Mouse (Mus musculus) hindbrain, embryonic 14.5 days (tissue): ENCODE measurements at regions not wholly inside any gene's neighbourhood (a gene's known extent, or its start where the extent isn't known, plus 50 kb on each side); places are given as distances from the start of the nearest gene placed in this dataset.

Source experiments
- ATAC-seq: fragments of 200-750 bp; cut with Nextera tagmentation; 2 replicates; pipeline ENCODE4 v1.8.0; 2017; ENCODE audit warnings: moderate number of reproducible peaks, mild to moderate bottlenecking, moderate TSS enrichment, moderate library complexity; ENCODE audit not compliant: low FRiP score
- DNase-seq: peaks from one replicate; pipeline ENCODE4 v3.0.0-alpha.2; 2015; ENCODE audit warnings: low spot score
- H3K27ac ChIP-seq: fragments of 300-500 bp; sonication (generic); 2 replicates; pipeline ENCODE4 v1.5.1; 2014; ENCODE audit warnings: mild to moderate bottlenecking, moderate library complexity
- H3K27me3 ChIP-seq: fragments of 300-500 bp; sonication (generic); 2 replicates; pipeline ENCODE4 v1.6.1; 2014; ENCODE audit warnings: mild to moderate bottlenecking, low read length, mixed read lengths; ENCODE audit not compliant: control insufficient read depth, insufficient read depth
- H3K36me3 ChIP-seq: fragments of 300-500 bp; sonication (generic); replicated peaks from 2 replicates; pipeline ENCODE4 v1.6.1; 2014; ENCODE audit not compliant: control insufficient read depth, insufficient read depth
- H3K4me1 ChIP-seq: fragments of 300-500 bp; sonication (generic); replicated peaks from 2 replicates; pipeline ENCODE4 v1.6.1; 2014; ENCODE audit warnings: antibody characterized with exemption, low read length, mixed read lengths; ENCODE audit not compliant: control insufficient read depth, insufficient read depth
- H3K4me2 ChIP-seq: fragments of 300-500 bp; sonication (generic); replicated peaks from 2 replicates; pipeline ENCODE4 v1.6.1; 2014; ENCODE audit warnings: mild to moderate bottlenecking, moderate library complexity
- H3K4me3 ChIP-seq: fragments of 300-500 bp; sonication (generic); replicated peaks from 2 replicates; pipeline ENCODE4 v1.5.1; 2014; ENCODE audit warnings: mild to moderate bottlenecking, low read length
- H3K9ac ChIP-seq: fragments of 300-500 bp; sonication (generic); 2 replicates; pipeline ENCODE4 v1.6.1; 2014
- H3K9me3 ChIP-seq: fragments of 300-500 bp; sonication (generic); 2 replicates; pipeline ENCODE4 v1.6.1; 2016; ENCODE audit warnings: low read length; ENCODE audit not compliant: control insufficient read depth
- WGBS: fragments of 180-500 bp; shearing (Covaris S2); extraction: QIAGEN DNeasy Blood & Tissue Kit; methylation state at CpG from one replicate; pipeline ENCODE4 v1.1.7; 2014; 5-methylcytosine and 5-hydroxymethylcytosine counted together

- Histone ChIP-seq H3K4me2 (no peak overlapping the region), H3K4me3 (no peak overlapping the region), H3K27me3 (no peaks in the 10 kb centered on the region), H3K4me1 (no peaks in the 10 kb centered on the region), H3K27ac (no peak overlapping the region), H3K9ac (no peak overlapping the region), H3K9me3 (no peaks in the 10 kb centered on the region), H3K36me3 (no peaks in the 10 kb centered on the region)
- 91% methylated on average over 4 of the region's 4 CpGs for WGBS
- ATAC-seq (no peak), DNase-seq (no peak)
Observed at GRCm38 (mm10) chr4:67853001-67853400, 1025.6 kb downstream of the Tlr4 start.

GRCm38 (mm10) chr4:67833397-67833796, 1006.0 kb downstream of the Tlr4 start:
- H3K4me3 ChIP-seq, result no peak overlapping the region
- no peaks in the 10 kb centered on the region for H3K4me1 ChIP-seq
- no peaks in the 10 kb centered on the region for H3K27me3 ChIP-seq
- H3K27ac ChIP-seq, result no peak overlapping the region
- DNase-seq, result no peak
- no peaks in the 10 kb centered on the region for H3K36me3 ChIP-seq
- ATAC-seq, result no peak
- 84% methylated on average over 4 of the region's 4 CpGs for WGBS
- no peak overlapping the region for H3K9ac ChIP-seq
- H3K4me2 ChIP-seq, result no peak overlapping the region
- no peaks in the 10 kb centered on the region for H3K9me3 ChIP-seq

- H3K36me3 ChIP-seq, result no peaks in the 10 kb centered on the region
- H3K4me1 ChIP-seq, result no peaks in the 10 kb centered on the region
Observed at GRCm38 (mm10) chr4:67825484-67825883, 998.1 kb downstream of the Tlr4 start.

GRCm38 (mm10) chr4:67796050-67796449, 968.7 kb downstream of the Tlr4 start:
- Histone ChIP-seq H3K4me1 (no peaks in the 10 kb centered on the region), H3K27ac (no peak overlapping the region), H3K36me3 (no peaks in the 10 kb centered on the region), H3K9me3 (no peaks in the 10 kb centered on the region), H3K27me3 (no peaks in the 10 kb centered on the region), H3K4me2 (no peak overlapping the region), H3K4me3 (no peak overlapping the region), H3K9ac (no peak overlapping the region)
- ATAC-seq, result no peak
- DNase-seq, result no peak
- 29% methylated on average over 1 of the region's 1 CpGs for WGBS

More at GRCm38 (mm10) chr4:67825484-67825883, 998.1 kb downstream of the Tlr4 start:
- 46% methylated on average over 1 of the region's 1 CpGs for WGBS
- no peak for DNase-seq
- no peak for ATAC-seq
- Histone ChIP-seq H3K9ac (no peak overlapping the region), H3K27ac (no peak overlapping the region), H3K4me3 (no peak overlapping the region), H3K9me3 (no peaks in the 10 kb centered on the region), H3K27me3 (no peaks in the 10 kb centered on the region), H3K4me2 (no peak overlapping the region)
